18 mouse cellular contexts compared by ENCODE assay signal in genomic region chr9:116139549-116139948, GRCm38 (mm10). TPM values are rescaled to one million over a fixed set of nuclear protein-coding genes. Genes with fewer than 3 reads are reported as not detected.
DNase-seq lines count a peak whose midpoint lies in the region; ATAC-seq and TF ChIP-seq lines count a peak whose summit lies in the region.
"Had no signal": no experiment of that assay in that cellular context is flagged by ENCODE, and none has a peak within 500 bp of the region (broad histone marks: within the 10 kb centered on the region; RNA-seq: fewer than 3 reads in every experiment).

No protein-coding gene starts in this region.

- no peaks in the 10 kb centered on the region for H3K36me3 ChIP-seq in small intestine, adult 2 months (ENCODE audit: control insufficient read depth, insufficient read depth, low read length)
- no peaks in the 10 kb centered on the region for H3K36me3 ChIP-seq in midbrain, embryonic 13.5 days
- H3K36me3 ChIP-seq: heart, embryonic 10.5 days; hindbrain, embryonic 12.5 days; liver, embryonic 15.5 days had no signal

- TF ChIP-seq CTCF in left cerebral cortex, adult 2 months (IDR thresholded peaks at IDR 0.05): no peak
- no peak for TF ChIP-seq CTCF in small intestine, adult 2 months (IDR thresholded peaks at IDR 0.05; ENCODE audit: extremely low read depth, insufficient read length, insufficient replicate concordance, low read depth, low read length)

- H3K4me2 ChIP-seq in midbrain, embryonic 13.5 days (replicated peaks): no peak overlapping the region
- H3K4me2 ChIP-seq: hindbrain, embryonic 12.5 days; limb, embryonic 13.5 days; liver, embryonic 15.5 days; midbrain, embryonic 11.5 days had no signal

- H3K4me3 ChIP-seq in left cerebral cortex, adult 2 months: no peak overlapping the region
- no peak overlapping the region for H3K4me3 ChIP-seq in small intestine, adult 2 months (ENCODE audit: low read depth, low read length)
- no peak overlapping the region for H3K4me3 ChIP-seq in midbrain, embryonic 13.5 days (replicated peaks)
- H3K4me3 ChIP-seq: erythroblast, embryonic 14.5 days; heart, embryonic 10.5 days; hindbrain, embryonic 12.5 days; limb, embryonic 13.5 days; liver, embryonic 15.5 days had no signal

- 0 out of 2 replicates have a peak, but pooled peaks have one; percentile 14 for ATAC-seq in granulocyte monocyte progenitor cell, adult 5-6 weeks (replicated peaks; ENCODE audit: poor library complexity, severe bottlenecking)
- ATAC-seq in midbrain, embryonic 13.5 days: no peak
- ATAC-seq in erythroid progenitor cell, adult 5-6 weeks (replicated peaks; ENCODE audit: low FRiP score, poor library complexity, severe bottlenecking): no peak

- H3K4me1 ChIP-seq in small intestine, adult 2 months (ENCODE audit: control insufficient read depth, insufficient read depth, insufficient read length, low read length): peaks cover 18% of the 10 kb centered on the region
- H3K4me1 ChIP-seq in midbrain, embryonic 13.5 days (replicated peaks): peaks cover 26% of the 10 kb centered on the region

- 71% methylated on average over 7 of the region's 7 CpGs for WGBS in small intestine, adult 2 months
- 83% methylated on average over 7 of the region's 7 CpGs for WGBS in midbrain, embryonic 13.5 days

- no peak overlapping the region for H3K9ac ChIP-seq in midbrain, embryonic 13.5 days (replicated peaks)
- H3K9ac ChIP-seq: hindbrain, embryonic 12.5 days; limb, embryonic 13.5 days; liver, embryonic 15.5 days had no signal

- H3K9me3 ChIP-seq in midbrain, embryonic 13.5 days: no peaks in the 10 kb centered on the region
- H3K9me3 ChIP-seq: heart, embryonic 10.5 days; hindbrain, embryonic 12.5 days; limb, embryonic 13.5 days; liver, embryonic 15.5 days had no signal

- H3K27me3 ChIP-seq in small intestine, adult 2 months (ENCODE audit: control insufficient read depth, insufficient read depth, low read length): no peaks in the 10 kb centered on the region
- H3K27me3 ChIP-seq in midbrain, embryonic 13.5 days: no peaks in the 10 kb centered on the region
- H3K27me3 ChIP-seq: hindbrain, embryonic 12.5 days; limb, embryonic 13.5 days; liver, embryonic 15.5 days had no signal

- no peak for TF ChIP-seq POLR2A in small intestine, adult 2 months (IDR thresholded peaks at IDR 0.05; ENCODE audit: low read depth, low read length)

- DNase-seq in left cerebral cortex, adult 2 months (ENCODE audit: extremely low spot score in 1 of 2, low spot score in 2 of 2): no peak
- DNase-seq in left cerebral cortex, postnatal 4 days: no peak
- DNase-seq in T-cell, adult 2 months (ENCODE audit: low spot score): peak; percentile 31
- DNase-seq: adrenal gland, adult 8-10 months; cerebellum, adult 11 months; cerebellum, postnatal 36 days; kidney, adult 2 months; kidney, postnatal 10 days had no signal

- peak overlapping the region; percentile 19; the same call in 1 of the 2 replicates for H3K27ac ChIP-seq in left cerebral cortex, adult 2 months
- peak overlapping the region; percentile 36; the same call in 1 of the 2 replicates for H3K27ac ChIP-seq in small intestine, adult 2 months (ENCODE audit: insufficient read depth, low read depth, low read length)
- H3K27ac ChIP-seq in midbrain, embryonic 13.5 days: no peak overlapping the region
- H3K27ac ChIP-seq: heart, embryonic 10.5 days; liver, embryonic 15.5 days had no signal

- intact Hi-C loops in left cerebral cortex, adult 2 months (cut with DNase I): no loop called here
- intact Hi-C loops in left cerebral cortex, postnatal 4 days (cut with DNase I): no loop called here

RNA-seq across cellular contexts. Expression of gene Tgfbr2, which starts 35.6 kb away (rescaled TPM):
- 10 to 100 TPM; 10.3 to 12.6 TPM for total RNA-seq in left cerebral cortex, adult 2 months (2021)
- total RNA-seq in left cerebral cortex, postnatal 4 days (2021): 10 to 100 TPM; 11.5 to 12.0 TPM
- 6.8 and 9.5 TPM in 2 replicates for total RNA-seq in granulocyte monocyte progenitor cell, adult 5-6 weeks (2014; fragmentation: Nextera tagmentation)
- 4.3 and 6.5 TPM in 2 replicates for total RNA-seq in granulocyte monocyte progenitor cell, adult 5-6 weeks (2017)
- 19.6 and 27.2 TPM in 2 replicates for polyA plus RNA-seq in small intestine, adult 2 months (2012; rRNA removed)
- 6.4 and 7.0 TPM in 2 replicates for polyA plus RNA-seq in midbrain, embryonic 13.5 days (2015; fragmentation: Nextera tagmentation; extraction: Ambion mirVana)
- 9.4 and 10.5 TPM in 2 replicates for total RNA-seq in erythroid progenitor cell, adult 5-6 weeks (2015; ENCODE audit: low replicate concordance)
- total RNA-seq in erythroid progenitor cell, adult 5-6 weeks (2017; ENCODE audit: low replicate concordance): 5.3 and 5.6 TPM in 2 replicates
